Mouse (Mus musculus): ENCODE measurements around the gene Il27ra.

Il27ra gene

DNA sequence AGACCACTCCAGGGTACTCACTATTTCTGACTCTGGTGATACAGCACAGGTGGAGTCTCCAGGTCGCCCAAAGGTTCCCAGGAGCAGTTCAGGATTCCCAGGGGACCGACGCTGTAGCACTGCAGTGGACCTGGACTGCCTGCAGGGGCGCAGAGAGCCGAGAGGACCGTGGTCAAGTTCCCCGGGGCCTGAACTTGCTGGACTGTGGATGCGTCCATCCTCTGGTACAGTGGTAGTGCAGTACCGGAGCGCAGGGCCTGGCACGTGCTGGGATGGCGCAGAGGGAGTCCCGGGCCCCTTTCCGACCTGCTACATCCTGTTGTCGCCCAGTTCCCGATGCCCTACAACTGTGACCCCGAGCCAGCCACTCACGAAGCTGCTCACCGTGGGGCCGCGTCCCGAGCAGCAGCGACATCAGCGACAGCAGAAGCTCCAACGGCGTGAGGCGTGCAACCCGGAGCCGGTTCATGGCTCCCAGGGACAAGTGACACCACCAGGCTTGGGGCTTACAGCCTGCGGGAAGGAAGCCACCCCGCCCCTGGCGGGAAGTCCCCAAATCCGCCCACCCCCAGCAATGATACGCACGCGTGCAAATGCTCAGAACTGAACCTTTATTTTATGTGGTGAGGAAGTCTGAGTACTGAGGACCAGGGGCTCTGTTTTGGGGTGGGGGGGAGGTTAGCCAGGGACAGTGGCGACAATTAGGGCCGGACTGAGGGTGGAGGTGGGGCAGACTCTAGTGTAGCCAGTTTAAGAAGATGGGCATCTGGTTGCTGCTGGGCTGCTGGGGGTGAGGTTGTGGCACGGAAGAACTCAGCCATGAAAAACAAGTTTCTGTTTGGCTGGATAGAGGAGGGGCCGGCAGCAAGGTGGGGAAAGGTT, at the start of gene Il27ra:
Il27ra (minus strand) TSS at position 524 of the 882 bp plus-strand sequence.
- peak; percentile 61 to 69 for DNase-seq

DNA sequence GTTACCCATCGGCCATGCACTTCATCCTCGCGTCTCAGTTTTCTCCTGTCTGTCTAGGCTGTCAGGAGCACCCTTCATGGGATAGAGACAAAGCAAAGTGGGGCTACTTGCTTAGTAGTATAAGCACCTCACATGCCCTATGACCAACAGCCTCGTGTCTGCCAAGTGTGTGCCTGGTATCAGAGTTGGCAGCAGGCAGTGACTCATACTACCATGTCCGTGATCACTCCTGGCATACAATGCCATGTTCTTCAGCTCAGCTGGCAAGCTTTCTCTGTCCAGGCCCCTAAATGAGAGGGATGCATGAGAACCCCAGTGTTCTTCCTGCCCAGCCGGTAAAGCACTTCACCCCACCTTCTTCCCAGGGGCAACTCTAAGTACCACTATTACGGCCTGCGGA, 48.2 kb upstream of the Il27ra start:
- DNase-seq, result no peak

DNA sequence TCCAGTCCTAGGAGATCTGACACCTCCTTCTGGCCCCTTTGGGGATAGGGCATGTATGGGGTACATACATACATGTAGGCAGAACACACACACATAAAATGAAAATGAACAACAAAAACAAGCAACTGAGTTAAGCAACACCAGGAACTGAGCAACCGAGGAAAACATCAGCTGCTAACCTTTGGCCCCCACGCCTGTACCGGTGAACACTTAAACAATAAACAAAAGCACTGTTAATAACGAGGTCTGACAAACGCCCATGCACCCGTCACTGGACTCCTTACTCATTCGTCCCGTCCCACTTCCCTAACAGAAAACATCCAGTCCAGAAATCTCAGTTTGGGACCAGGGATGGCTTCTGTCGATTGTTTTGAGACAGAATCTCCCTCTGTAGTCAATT, 46.9 kb upstream of the Il27ra start:
- DNase-seq, result no peak

DNA sequence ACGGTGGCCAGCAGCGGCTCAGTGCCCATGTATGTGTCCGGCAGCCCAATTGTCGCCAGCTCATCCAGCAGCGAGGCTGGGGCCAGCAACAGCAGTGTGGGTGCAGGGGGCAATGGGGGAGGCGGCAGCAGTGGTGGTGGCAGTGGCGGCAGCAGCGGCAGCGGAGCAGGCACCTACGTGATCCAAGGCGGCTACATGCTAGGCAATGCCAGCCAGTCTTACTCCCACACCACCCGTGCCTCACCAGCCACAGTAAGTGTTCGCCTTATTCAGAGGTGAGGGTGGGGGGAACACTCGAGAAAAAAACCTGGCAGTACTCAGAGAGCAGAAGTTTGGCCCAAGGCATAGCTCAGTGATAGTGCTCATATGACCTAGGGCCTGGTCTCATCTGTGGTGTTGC, 45.4 kb upstream of the Il27ra start:
- DNase-seq, result no peak

DNA sequence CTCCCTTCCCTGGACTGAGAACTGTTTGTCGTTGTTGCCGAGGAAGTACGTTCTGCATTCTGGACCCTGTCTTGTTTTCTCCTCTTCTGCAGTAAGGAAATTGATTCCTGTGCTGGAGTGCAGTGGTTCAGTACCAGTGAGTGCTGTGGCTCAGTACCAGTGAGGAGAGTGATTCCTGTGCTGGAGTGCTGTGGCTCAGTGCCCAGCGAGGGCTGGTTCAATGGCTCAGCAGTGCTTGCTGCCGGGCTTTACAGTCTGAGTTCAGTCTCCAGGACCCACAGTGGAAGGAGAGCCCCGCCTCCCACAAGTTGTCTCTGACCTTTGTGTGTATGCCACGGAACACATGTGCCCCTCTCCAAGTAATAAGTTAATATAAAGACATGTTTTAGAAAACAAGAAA, 44.8 kb upstream of the Il27ra start:
- DNase-seq, result no peak

DNA sequence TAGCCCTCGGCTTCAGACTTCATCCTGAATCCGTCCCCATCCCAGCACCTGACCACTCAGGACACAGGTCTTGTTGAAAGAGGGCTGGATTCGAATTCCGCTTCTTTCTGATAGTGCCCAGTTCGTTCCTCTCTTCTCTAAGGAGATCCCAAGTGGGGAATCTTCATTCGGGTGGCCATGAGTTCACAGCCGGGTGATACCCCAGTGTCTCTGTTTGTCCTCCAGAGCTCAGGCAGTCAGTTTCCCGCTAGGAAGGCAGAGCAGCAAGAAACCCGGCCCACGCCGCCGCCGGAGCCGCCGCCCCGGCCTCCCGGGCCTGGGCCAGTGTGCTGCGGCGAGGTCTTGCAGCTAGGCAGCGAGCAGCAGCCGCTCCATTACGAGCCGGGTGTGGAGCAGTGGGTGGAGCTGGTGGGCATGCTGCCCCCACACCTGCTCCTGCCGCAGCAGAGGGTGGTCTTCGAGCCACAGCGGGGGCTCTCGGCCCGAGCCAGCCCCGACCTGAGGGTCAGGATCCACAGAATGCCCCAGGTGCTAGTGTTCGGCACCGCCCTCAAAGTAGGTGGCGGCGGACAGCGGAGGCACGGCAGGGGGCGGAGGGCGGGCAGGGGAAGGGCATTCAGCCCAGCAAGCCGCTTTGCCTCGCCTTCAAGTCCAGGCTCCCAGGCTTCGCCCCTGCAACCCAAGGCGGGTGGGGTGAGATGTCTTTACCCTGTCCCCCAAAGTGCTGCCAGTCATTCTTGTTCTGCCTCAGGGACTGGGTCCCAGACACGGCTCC, 42.1 kb upstream of the Il27ra start:
- DNase-seq, result no peak

DNA sequence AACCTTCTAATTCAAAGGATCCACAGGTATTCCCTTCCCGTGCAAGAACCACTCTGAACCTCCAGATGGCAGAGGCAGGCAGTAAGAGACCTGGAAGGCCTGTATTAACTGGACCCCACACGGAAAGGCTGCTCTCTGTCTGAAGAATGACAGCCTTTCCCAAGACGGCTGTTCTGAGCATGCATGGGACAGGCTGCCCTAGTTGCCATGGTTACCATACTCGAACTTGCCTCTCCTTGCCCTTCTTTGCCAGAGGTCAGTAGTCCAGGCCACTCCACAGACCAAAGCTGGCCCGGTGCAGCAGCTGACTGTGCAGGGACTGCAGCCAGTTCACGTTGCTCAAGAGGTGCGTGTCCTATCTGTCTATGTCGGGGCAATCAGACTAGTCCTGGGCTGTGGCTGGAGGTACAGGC, 41.4 kb upstream of the Il27ra start:
- peak; percentile 46 to 64 for DNase-seq

DNA sequence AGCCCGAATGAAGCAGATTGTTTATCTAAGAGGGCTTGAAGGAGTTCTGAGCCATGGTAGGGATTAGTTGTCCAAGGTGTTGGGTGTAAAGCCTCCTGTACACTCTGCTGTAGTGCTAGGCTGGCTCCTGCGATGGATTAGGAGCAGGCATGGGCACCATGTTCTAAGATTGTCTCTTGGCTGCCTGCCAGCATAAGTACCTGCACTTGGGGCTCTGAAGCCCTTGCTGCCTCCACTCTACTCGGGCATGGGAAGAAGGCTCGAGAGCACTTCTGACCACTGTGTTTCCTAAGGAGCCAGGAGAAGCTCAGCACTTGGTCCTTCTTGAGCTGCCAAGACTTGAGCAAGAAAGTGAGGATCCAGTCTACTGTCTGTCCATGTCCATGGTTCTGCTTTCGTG, 36.8 kb upstream of the Il27ra start:
- DNase-seq, result peak; percentile 56 to 68

DNA sequence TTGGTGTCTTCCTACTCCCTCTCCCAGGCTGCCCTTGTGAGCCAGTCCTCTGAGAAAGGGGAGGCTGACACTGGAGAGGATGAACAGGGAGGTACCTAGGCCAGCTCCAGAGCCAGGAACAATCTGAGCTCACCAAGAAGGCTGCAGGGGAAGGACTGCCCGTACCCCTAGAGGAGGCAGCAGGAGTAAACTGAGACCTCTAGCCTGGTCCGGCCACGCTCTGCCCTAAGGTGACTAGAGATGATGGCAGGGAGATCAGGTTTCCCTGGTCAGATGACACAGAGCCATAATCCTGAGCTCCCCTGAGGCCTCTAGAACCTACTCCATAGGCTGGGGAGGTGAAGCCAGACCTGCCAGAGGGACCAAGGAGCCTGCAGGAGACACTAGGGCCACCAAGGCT, 34.5 kb upstream of the Il27ra start:
- DNase-seq, result no peak

DNA sequence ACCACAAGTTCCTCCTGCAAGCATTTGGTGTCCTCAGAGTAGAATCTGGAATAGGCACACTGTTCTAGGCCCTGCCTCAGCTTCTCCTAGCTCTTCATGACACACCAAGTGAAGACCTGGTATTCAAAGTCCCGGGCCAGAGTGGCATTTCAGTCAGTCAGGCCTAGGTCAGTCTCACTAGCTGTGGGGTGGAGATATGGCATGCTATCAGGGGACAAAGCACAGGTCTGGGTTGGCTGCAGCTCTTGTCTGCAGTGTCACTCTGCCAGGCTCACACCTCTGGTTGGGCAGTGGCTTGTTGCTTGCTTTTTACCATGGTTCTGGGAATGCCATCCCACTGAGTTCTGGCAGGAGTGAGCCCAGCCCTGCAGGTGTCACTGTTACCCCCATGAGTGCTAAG, 34.0 kb upstream of the Il27ra start:
- no peak for DNase-seq

DNA sequence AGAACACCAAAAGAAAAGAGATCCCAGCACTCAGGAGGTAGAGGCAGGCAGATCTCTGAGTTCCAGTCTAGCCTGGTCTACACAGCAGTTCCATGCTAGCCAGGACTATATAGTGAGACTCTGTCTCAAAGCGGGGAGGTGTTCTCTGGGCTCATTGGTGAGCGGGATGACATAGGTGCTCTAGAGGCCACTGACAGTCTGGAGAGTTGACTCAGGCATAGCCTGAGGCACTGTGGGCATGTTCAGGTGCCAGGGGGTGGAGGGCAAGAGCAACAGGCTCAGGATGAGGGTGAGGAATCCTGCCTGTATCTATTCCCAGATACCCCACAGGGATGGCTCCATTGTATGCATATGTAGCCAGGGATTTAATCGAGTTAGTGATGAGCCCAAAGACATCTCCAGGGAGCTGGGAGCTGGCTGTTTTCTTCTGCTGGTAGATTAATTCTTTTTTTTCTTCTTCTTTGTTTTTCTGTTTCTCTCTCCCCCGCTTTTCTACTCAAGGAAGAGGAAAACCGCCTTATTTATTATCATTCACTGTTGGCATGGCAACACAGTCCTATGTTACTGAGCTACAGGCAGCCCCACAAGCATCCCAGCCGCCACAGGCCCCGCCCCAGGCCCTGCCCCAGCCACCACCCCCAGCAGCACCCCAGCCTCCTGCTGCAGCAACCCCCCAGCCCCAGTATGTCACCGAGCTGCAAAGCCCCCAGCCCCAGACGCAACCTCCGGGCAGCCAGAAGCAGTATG, 31.0 kb upstream of the Il27ra start:
- no peak for DNase-seq

DNA sequence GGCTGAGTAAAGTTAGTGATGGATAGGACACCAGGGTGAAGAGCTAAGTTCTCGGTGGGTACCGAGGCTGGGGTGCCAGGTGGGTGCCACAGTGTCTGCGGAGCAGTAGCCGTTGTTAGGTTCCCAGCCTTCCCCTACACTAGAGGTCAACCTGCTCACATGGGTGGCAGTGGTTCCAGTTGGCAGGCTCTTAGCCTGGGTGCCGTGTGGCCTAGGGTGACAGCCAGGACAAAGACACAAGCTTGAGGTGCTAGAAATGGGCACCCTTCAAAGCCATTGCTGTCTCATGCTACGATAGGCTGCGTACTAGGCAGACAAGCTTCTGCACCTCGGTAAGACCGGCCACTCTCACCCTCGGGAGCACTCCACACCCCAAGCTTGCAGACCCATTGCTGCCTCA, 29.9 kb upstream of the Il27ra start:
- DNase-seq, result no peak

DNA sequence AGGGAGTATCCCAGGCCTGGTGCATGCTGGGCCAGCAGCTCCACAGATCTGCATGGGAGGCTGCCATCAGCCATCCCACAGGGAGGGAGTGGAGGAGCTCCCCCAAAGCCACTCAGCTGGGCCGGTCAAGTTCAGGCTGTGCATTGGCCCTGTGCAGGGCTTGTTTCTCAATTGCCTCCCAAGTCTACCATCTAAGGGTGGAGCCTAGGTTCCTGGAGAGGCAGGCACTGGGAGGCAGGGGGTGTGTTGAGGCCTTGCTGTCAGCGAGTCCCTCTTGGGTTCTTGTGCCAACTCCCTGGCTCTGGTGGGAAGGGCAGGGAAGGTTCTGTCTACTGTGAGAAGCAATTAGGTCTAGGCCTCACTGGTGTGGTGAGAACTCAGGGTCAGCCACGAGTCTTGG, 29.5 kb upstream of the Il27ra start:
- peak; percentile 21 to 29 for DNase-seq

DNA sequence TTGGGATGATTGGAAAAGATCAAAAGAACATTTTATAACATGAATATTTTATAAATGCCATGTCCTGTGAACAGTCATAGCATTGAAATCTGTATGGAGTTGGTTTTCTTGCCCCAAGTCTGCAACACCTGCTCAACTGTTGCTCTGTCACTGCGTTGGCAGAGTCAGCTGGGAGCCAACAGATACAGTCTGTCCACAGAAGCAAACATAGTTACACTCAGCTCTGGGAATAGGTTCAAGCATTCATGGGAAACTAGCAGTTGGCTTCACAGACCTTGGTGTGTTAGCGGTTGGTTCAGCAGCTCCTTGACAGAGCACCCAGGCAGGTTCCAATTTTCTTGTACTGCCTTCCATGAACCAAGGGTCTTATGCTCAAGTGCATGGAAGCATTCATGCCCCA, 28.3 kb upstream of the Il27ra start:
- DNase-seq, result no peak

DNA sequence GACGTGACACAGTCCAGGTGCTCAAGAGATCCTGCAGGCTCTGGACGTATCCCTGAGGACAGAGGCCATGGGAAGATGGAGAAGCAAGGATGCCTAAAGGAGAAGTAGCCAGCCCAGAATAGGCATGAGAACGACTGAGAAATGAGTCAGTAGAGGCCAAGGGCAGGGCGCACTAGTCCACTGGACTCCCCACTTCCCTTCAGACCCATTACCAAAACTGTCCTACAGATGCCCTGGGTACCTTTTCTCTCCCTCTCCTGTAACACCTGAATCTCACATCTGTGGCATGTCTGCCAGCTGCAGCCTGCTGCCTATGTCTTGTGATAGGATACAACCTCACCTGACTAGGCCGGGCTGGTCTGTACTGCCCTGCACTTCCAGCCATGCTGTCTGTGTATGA, 27.9 kb upstream of the Il27ra start:
- DNase-seq, result no peak

DNA sequence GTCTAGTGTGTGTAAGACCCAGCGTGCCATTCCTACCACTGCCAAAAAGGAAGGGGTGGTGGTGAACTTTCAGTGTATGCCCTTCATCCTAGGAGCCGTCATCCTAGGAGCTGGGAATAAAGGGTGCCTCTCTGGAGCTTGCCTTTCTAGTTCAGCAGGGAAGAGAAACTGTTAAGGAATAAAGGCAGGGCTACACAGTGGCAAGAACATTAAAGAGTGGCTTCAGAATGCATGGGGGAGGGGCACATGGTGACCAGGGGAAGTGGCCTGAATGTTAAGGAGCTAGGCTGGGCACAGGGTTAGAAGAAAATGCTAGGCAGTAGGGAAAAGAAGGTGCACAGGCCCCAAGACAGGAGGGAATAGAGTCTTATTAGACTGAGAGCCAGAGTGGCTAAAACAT, 27.4 kb upstream of the Il27ra start:
- DNase-seq, result peak; percentile 25 to 39

DNA sequence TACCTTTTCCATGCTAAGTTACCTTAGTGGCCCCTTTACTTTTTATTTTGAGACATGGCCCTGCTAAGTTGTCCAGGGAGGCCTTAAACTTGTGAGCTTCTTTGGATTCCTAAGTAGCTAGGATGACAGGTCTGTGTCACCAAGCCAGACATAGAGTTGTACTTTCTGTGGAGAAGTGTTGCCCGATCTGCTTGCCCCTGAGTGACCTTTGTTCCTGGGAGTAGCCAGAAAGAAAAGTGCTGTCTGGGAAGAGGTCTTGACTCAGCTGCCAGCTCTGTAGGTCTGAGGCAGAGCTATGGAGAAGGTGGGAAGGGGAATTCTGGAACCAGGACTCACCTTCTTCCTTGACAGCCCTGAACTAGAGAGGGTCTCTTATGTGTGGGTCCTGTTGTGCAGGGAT, 26.8 kb upstream of the Il27ra start:
- DNase-seq, result no peak

DNA sequence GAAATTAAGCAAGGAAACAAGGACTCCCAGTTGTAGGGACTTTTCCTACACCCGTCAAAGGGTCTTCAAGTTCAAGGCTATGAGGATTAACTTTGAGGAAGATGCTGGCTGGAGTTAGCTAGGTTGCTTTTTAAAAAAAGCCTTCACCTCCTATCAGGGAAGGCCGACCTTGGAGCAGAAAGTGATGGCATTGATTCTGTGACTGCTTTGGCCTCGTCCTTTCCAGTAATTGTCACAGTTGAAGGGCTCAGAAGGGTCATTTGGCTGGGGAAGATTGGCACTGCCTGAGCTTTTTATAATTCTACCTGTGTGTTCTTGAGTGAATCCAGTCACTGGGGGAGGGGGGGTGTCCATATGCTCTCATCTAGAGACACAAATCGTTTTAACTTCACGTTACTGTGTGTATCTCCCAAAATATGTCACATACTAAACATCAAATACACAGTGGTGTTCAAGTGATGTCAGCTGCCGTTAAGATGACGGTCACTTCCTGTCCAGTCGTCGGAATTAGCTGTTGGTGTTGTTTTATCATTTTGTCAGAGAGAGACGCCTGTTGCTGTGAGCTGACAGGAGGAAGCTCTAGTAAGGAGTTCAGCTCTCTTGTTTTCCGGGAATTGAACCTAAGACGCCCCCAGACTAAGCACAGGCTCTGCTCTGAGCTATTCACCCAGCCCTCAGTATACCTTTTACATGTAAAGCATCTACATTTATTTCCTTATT, 26.1 kb upstream of the Il27ra start:
- DNase-seq, result no peak

DNA sequence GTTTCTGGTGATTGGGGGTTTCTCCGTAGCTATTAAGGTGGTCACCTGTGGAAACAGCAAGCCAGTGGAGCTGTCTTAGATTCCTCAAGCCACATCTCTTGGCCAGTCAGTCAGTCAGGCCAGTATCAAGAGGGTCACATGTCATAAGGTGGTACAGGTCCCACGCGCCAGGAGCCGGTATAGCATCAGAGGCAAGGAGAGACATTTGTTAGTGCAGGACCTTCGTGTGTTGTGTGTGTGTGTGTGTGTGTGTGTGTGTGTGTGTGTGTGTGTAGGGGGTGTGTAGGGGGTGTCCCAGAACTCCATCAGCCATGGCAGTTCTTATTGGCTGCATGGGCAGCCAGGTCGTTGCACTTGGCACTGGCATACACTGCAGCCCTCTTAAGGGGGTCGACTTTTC, 25.5 kb upstream of the Il27ra start:
- DNase-seq, result no peak

DNA sequence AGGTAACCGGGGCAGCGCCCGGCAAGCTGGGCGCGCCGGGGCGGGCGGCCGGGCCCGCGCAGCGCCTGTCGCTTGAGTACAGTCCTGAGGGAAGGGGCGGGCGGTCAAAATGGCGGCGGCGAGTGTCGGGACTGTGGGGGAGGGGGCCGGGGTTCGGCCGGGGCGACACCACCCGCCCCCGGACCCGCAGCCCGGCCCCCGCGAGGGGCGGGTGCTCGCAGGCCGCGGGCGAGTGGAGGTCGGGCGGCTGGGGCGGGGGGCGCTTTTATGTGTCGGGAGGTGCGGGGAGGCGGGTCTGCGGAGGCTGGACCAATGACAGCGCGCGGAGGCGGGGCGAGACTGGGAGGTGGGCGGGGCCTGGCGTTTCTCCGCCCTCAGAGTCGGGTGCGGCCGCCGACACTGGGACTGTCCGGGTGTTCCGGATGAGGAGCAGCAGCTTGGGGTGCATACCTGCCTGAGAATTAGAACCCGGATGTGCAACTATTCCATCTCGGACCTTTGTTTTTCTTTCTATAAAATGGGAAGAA, 24.7 kb upstream of the Il27ra start:
- peak; percentile 94 to 95 for DNase-seq

DNA sequence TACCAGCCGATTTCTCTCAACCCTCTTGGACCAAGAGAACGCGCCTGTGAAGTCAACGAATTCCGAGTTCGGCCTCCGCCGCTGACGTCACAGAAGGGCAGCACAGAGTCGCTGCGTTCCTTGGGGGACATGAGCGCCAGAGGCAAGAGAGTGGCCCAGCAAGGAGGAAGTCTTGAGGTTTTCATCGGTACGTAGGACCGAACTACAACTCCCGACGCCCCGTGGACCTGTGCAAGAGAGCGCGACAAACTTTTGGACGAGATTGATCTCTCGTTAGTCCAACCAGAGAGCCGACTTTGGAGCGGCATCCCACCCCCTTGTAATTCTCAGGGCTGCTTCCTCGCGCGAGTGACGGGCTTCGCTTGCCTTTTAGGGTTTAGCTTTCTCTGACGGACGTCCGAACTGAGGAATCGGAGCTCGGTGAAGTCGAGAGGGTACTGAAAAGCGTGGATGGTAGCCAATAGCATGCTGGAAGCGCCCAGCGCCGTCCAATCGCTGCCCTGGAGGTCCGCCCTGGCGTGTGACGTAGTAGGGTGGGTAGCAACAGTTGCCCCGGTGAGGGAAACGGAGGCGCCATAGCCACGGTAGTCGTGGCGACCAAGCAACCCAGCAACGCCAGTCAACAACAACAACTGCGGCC, 24.0 kb upstream of the Il27ra start, which contains the start of gene Rfx1:
Rfx1 (plus strand) TSS at position 544 of the 640 bp plus-strand sequence.
- DNase-seq, result peak; percentile 100

Measured in lung, adult 18-20 months (tissue).